Mouse (Mus musculus): Measurements from ENCODE around the gene Apbb2.

- TF ChIP-seq CEBPB (IDR thresholded peaks at IDR 0.05; ENCODE audit: insufficient read depth, poor library complexity, severe bottlenecking) (no peak), POLR2A (IDR thresholded peaks at IDR 0.05; ENCODE audit: insufficient read length, low read depth) (no peak), POLR2AphosphoS2 (IDR thresholded peaks at IDR 0.05; ENCODE audit: insufficient read length, low read depth) (no peak), MAX (IDR thresholded peaks at IDR 0.05; ENCODE audit: low read depth) (no peak), E2F4 (IDR thresholded peaks at IDR 0.05; ENCODE audit: insufficient read depth) (no peak), TCF12 (IDR thresholded peaks at IDR 0.05; ENCODE audit: insufficient read depth, poor library complexity, severe bottlenecking) (no peak)
Observed at GRCm38 (mm10) chr5:66415033-66415697, 203.4 kb downstream of the Apbb2 start.
